Mouse (Mus musculus) large intestine, adult 2 months (tissue): ENCODE data around the gene Rgs10. TPM values are rescaled to one million over a fixed set of nuclear protein-coding genes. Genes with fewer than 3 reads are reported as not detected.
A peak's percentile ranks its signal among the peaks of the same experiment; 100 is the strongest.
"Not testable (repeated sequence)": the region's sequence is repeated elsewhere in the genome, so short reads cannot be mapped to it uniquely, and the experiment has no call there.

Experiments used
- DNase-seq: peaks from one replicate; pipeline ENCODE4 v3.0.0-alpha.2; 2012; ENCODE audit warnings: low read depth, low spot score
- WGBS: fragments of 180-500 bp; shearing (Covaris S2); methylation state at CpG from one replicate; pipeline ENCODE4 v1.1.7; 2018; 5-methylcytosine and 5-hydroxymethylcytosine counted together
- polyA plus RNA-seq: library from polyadenylated mRNA; depleted of rRNA; stranded (reverse); fragments of >200 nt; gene quantifications from 2 replicates; pipeline ENCODE4 v1.2.3, GENCODE M21; 2012; rRNA removed

Gene Rgs10
- polyA plus RNA-seq, 1 experiment = 15.6 TPM

DNA sequence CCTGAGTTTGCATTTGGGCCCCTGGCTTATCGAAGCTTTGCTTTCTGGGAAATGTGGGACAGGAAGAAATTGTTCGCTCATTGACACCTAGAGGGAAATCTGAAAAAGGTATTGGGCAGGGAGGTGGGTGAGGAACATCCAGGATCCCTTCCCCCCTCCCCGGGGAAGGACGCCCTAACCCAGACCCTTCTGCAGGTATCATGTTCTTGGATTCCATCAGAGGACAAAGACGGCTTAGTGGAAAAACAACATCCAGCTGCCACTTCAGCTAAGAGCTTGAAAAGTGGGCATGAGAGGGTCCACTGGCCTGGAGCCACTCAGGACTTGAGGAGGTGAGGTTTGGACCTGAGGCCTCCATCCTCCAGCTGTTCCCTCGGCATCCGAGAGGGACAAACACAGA is 68.2 kb downstream of the Rgs10 start:
- 77% methylated on average over 7 of the region's 7 CpGs for WGBS
- no peak for DNase-seq

- DNase-seq = no peak
- 59% methylated on average over 4 of the region's 4 CpGs for WGBS
Measured at GRCm38 (mm10) chr7:128349751-128350150, 68.8 kb downstream of the Rgs10 start.

GRCm38 (mm10) chr7:128348608-128349007 is 70.0 kb downstream of the Rgs10 start:
- no peak for DNase-seq
- 16% methylated on average over 1 of the region's 1 CpGs for whole genome bisulfite sequencing

GRCm38 (mm10) chr7:128346991-128347390 is 71.6 kb downstream of the Rgs10 start:
- WGBS = 72% methylated on average over 8 of the region's 8 CpGs
- DNase-seq = no peak

GRCm38 (mm10) chr7:128346522-128346921 is 72.0 kb downstream of the Rgs10 start:
- no peak for DNase-seq
- WGBS = 29% methylated on average over 2 of the region's 2 CpGs

DNA sequence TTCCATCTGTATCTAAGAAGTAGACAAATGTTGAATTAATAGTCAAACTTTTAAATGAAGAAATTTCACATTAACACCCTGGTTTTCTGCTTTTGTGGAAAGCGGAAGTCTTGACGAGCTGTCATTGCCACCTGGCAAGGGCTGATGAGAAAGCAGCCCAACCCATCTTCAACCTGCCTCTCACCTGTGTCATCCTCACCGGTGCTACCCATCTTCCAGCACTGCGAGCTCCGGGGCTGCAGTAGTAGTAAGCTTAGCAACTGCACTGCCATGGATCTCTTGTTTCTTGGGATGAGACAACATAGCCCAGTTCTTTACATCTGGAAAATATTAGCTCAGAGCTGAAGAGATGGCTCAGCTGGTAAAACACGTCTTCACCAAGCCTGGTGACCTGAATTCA is 72.9 kb downstream of the Rgs10 start:
- no peak for DNase-seq
- WGBS = 83% methylated on average over 6 of the region's 6 CpGs

DNA sequence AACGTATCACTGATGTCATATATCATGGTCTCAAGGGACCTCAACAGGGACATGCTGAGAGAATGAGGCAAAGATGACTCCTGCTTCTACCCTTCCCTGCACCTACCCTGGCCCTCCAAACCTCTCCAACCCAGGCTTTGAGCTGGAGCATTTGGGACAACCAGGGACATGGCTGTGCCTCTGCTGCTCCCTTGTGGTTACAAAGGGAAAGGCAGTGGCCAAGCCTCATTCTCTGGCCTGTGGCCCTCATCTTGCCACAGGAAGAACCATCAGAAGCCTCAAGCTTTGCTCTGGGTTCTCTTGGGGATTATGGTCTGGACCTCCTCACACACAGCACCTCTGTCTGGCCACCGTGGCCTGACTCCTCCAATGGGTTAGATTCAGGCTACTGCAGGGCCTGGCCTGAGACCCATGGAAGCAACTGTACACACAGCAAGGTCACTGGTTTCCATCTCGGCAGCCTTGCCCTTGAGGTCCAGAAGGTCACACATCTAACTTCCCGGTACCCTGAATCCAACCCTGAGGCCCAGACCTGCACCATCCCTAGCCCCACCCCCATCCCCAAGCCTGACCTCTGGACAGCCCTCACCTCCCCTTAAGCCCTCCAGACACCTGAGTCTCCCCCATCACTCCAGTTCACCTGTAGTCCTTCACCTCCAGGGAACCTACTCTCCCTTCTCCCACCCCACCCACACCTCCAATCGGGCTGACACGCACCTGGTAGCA is 73.5 kb downstream of the Rgs10 start:
- WGBS = 48% methylated on average over 6 of the region's 6 CpGs
- DNase-seq = peak; percentile 38

DNA sequence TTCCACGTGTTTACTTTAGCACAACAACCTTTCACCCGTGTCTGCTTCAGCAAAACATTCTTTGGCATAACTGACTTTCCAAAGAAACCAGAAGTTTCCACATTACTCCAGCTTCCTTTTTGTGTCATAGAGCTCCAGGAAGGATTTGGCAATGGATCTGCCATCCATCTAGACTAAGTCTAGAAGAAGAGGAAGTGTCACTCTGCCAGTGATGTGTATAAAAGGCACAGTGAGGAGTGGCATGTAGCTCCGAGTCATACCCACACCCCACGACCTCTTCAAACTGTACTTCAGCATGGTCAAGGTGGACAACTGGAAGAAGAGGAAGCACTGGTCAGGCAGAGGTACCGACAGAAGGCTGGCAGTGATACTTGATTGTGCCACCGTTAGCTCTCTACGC is 74.1 kb downstream of the Rgs10 start:
- WGBS = 69% methylated on average over 7 of the region's 7 CpGs
- no peak for DNase-seq

DNA sequence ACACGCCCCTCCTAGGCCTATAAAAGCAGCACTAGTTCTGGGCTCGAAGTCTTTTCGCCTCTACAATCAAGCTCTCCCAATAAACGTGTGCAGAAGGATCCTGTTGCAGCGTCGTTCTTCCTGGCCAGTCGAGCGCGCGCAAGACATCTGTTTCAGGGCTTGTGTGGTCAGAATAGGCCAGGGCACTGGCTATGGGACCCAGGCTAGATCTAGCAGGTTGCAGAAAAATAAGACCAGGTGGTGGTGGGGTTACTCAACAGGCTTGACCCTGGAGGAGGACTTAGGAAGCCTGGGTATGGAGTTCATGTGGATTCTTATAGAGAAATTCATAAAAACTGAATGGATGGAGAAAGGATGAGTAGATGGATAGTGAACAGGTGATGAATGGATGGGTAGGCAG is 75.9 kb downstream of the Rgs10 start:
- DNase-seq = not testable (repeated sequence)
- 94% methylated on average over 8 of the region's 10 CpGs for WGBS

- WGBS = 77% methylated on average over 9 of the region's 9 CpGs
- not testable (repeated sequence) for DNase-seq
Measured at GRCm38 (mm10) chr7:128340321-128340720, 78.2 kb downstream of the Rgs10 start.

DNA sequence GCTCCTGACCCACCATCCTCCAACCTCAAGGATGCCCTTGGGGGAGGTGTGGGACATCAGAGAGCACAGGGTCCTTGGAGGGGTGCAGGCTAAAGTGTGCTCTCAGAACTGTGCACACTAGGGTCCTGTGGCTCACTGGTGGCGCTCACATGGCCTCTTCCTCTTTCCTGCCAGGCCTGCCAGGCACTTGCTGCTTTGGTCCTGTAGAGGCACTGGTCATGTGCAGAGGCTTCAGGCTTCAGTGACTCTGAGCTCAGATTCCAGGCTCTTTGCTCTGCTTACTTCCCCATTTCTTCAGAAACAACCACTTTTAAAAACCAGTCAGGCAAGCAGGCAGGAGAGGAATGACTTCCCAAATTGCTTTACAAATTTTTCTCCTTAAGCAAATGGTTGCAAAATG is 85.7 kb downstream of the Rgs10 start:
- 74% methylated on average over 1 of the region's 1 CpGs for WGBS
- DNase-seq = no peak

DNA sequence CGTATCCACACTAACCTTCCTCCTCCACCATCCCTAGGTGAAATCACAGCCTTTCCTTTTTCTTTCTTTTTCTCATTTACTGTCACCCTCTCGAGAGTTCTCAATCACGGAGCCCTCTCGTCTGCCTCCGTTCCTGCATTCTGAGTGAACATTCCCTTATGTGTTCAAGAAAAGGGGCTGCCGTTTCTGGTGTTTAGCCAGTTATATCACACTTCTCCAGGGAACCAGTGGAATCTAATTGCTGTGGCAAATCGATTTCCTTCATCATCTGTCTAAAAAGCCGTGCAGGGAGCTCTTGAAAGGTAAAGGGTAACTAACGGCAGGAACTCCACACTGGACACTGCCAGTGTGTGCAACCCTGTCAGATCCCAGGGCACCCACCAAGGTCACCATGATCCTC is 87.6 kb downstream of the Rgs10 start:
- whole genome bisulfite sequencing = 74% methylated on average over 9 of the region's 9 CpGs
- DNase-seq = no peak

DNA sequence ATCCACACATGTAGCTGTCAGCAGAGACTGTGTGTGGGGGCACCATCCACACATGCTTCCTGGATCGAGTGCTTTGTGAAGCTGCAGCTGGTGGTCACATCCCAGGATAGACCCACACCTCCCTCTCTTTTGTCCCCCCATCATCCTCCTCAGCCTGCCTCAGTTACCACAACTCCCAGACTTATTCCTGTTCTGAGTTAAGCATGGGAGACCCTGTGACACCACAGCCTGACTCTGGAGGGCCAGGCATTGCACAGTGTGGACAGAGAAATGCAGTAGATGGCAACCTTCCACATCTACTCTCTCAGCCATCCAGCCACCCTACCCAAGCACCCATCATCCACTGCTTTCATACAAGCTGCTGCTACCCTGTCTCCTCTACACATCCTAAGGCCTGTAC is 93.6 kb downstream of the Rgs10 start:
- WGBS = 77% methylated on average over 1 of the region's 1 CpGs

More for the DNA sequence above, 93.6 kb downstream of the Rgs10 start:
- DNase-seq = no peak

Other genes with a start within 250 kb of the Rgs10 start
- 1.0 and 1.6 TPM in 2 replicates for gene Cox6a2, start 212.4 kb downstream of the Rgs10 start, polyA plus RNA-seq
- gene Armc5, start 181.4 kb downstream of the Rgs10 start, polyA plus RNA-seq = 22.1 and 28.9 TPM in 2 replicates
- gene 9130023H24Rik, start 180.7 kb downstream of the Rgs10 start, polyA plus RNA-seq = 2.2 and 2.7 TPM in 2 replicates
- gene Tgfb1i1, start 171.9 kb downstream of the Rgs10 start, polyA plus RNA-seq = 53.7 and 57.1 TPM in 2 replicates
- gene Slc5a2, start 153.1 kb downstream of the Rgs10 start, polyA plus RNA-seq = not detected in 2 replicates
- 25.9 and 53.1 TPM in 2 replicates for gene BC017158, start 120.6 kb downstream of the Rgs10 start, polyA plus RNA-seq
- 27.0 and 29.6 TPM in 2 replicates for gene Tial1, start 43.0 kb upstream of the Rgs10 start, polyA plus RNA-seq
- 17.8 and 21.7 TPM in 2 replicates for gene Bag3, start 104.9 kb upstream of the Rgs10 start, polyA plus RNA-seq
- 2.2 and 2.6 TPM in 2 replicates for gene Inpp5f, start 192.6 kb upstream of the Rgs10 start, polyA plus RNA-seq